Mouse (Mus musculus) spleen, adult 2 months (tissue): ENCODE data around the gene Oxld1.
"Not testable (repeated sequence)": the region's sequence is repeated elsewhere in the genome, so short reads cannot be mapped to it uniquely, and the experiment has no call there.

Experiments used
- CTCF ChIP-seq: fragments of 200-500 bp; IDR thresholded peaks from 2 replicates; pipeline ENCODE4 v1.5.1; 2011; ENCODE audit warnings: mild to moderate bottlenecking, inconsistent platforms; ENCODE audit not compliant: insufficient read depth, insufficient read length, insufficient replicate concordance; ENCODE audit errors: extremely low read depth
- POLR2A ChIP-seq: fragments of 200-500 bp; IDR thresholded peaks from 2 replicates; pipeline ENCODE4 v1.6.1; 2011; ENCODE audit warnings: low read depth, low read length, inconsistent platforms

- TF ChIP-seq CTCF, POLR2A: not testable (repeated sequence)
These were observed 44.2 kb downstream of the Oxld1 start for GRCm38 (mm10) chr11:120413621-120414020.
